Mouse (Mus musculus): ENCODE measurements at regions not wholly inside any gene's neighbourhood (a gene's known extent, or its start where the extent isn't known, plus 50 kb on each side); places are given as distances from the start of the nearest gene placed in this dataset.

- no peak for ATAC-seq (ENCODE audit: low read depth)
- no peak overlapping the region for H3K4me3 ChIP-seq (ENCODE audit: low read length)
- H3K27me3 ChIP-seq (ENCODE audit: control insufficient read depth, insufficient read depth, low read depth, low read length): no peaks in the 10 kb centered on the region
- H3K4me2 ChIP-seq (ENCODE audit: low read depth, low read length): no peak overlapping the region
- no peak overlapping the region for H3K9ac ChIP-seq (ENCODE audit: low read length)
- 15% methylated on average over 7 of the region's 7 CpGs for WGBS
- H3K4me1 ChIP-seq (replicated peaks; ENCODE audit: control insufficient read depth, insufficient read depth, low read length): peaks cover 24% of the 10 kb centered on the region
- H3K9me3 ChIP-seq (ENCODE audit: control insufficient read depth, low read length): no peaks in the 10 kb centered on the region
- no peaks in the 10 kb centered on the region for H3K36me3 ChIP-seq (ENCODE audit: control insufficient read depth, insufficient read depth, low read length)
- H3K27ac ChIP-seq (ENCODE audit: low read length): no peak overlapping the region
Measured at GRCm38 (mm10) chr4:9011129-9011518, 772.3 kb upstream of the Car8 start.

- WGBS: 50% methylated on average over 17 of the region's 17 CpGs
Measured at GRCm38 (mm10) chr4:9010381-9011128, 771.7 kb upstream of the Car8 start.

GRCm38 (mm10) chr4:9009656-9010055 is 770.8 kb upstream of the Car8 start:
- no peak overlapping the region for H3K9ac ChIP-seq (ENCODE audit: low read length)
- 36% methylated on average over 4 of the region's 4 CpGs for WGBS
- no peaks in the 10 kb centered on the region for H3K9me3 ChIP-seq (ENCODE audit: control insufficient read depth, low read length)
- H3K27me3 ChIP-seq (ENCODE audit: control insufficient read depth, insufficient read depth, low read depth, low read length): no peaks in the 10 kb centered on the region; the same call in 1 of the 2 replicates
- H3K4me1 ChIP-seq (replicated peaks; ENCODE audit: control insufficient read depth, insufficient read depth, low read length): peaks cover 13% of the 10 kb centered on the region
- no peaks in the 10 kb centered on the region for H3K36me3 ChIP-seq (ENCODE audit: control insufficient read depth, insufficient read depth, low read length)
- no peak overlapping the region for H3K27ac ChIP-seq (ENCODE audit: low read length)
- ATAC-seq (ENCODE audit: low read depth): no peak
- H3K4me3 ChIP-seq (ENCODE audit: low read length): no peak overlapping the region
- H3K4me2 ChIP-seq (ENCODE audit: low read depth, low read length): no peak overlapping the region

More at GRCm38 (mm10) chr4:9010381-9011128, 771.7 kb upstream of the Car8 start:
- peaks cover 19% of the 10 kb centered on the region for H3K4me1 ChIP-seq (replicated peaks; ENCODE audit: control insufficient read depth, insufficient read depth, low read length)
- H3K27ac ChIP-seq (ENCODE audit: low read length): no peak overlapping the region
- ATAC-seq (ENCODE audit: low read depth): no peak
- no peaks in the 10 kb centered on the region; the same call in 1 of the 2 replicates for H3K27me3 ChIP-seq (ENCODE audit: control insufficient read depth, insufficient read depth, low read depth, low read length)
- H3K4me2 ChIP-seq (ENCODE audit: low read depth, low read length): no peak overlapping the region
- no peak overlapping the region for H3K9ac ChIP-seq (ENCODE audit: low read length)
- H3K9me3 ChIP-seq (ENCODE audit: control insufficient read depth, low read length): no peaks in the 10 kb centered on the region
- no peaks in the 10 kb centered on the region for H3K36me3 ChIP-seq (ENCODE audit: control insufficient read depth, insufficient read depth, low read length)
- H3K4me3 ChIP-seq (ENCODE audit: low read length): no peak overlapping the region

GRCm38 (mm10) chr4:9005938-9006626 is 767.2 kb upstream of the Car8 start:
- H3K27ac ChIP-seq (ENCODE audit: low read length): no peak overlapping the region
- no peaks in the 10 kb centered on the region; the same call in 1 of the 2 replicates for H3K27me3 ChIP-seq (ENCODE audit: control insufficient read depth, insufficient read depth, low read depth, low read length)
- H3K4me2 ChIP-seq (ENCODE audit: low read depth, low read length): no peak overlapping the region
- WGBS: 44% methylated on average over 8 of the region's 8 CpGs
- peaks cover 11% of the 10 kb centered on the region for H3K4me1 ChIP-seq (replicated peaks; ENCODE audit: control insufficient read depth, insufficient read depth, low read length)
- no peak for ATAC-seq (ENCODE audit: low read depth)
- H3K36me3 ChIP-seq (ENCODE audit: control insufficient read depth, insufficient read depth, low read length): no peaks in the 10 kb centered on the region
- no peaks in the 10 kb centered on the region for H3K9me3 ChIP-seq (ENCODE audit: control insufficient read depth, low read length)
- no peak overlapping the region for H3K9ac ChIP-seq (ENCODE audit: low read length)
- H3K4me3 ChIP-seq (ENCODE audit: low read length): no peak overlapping the region

GRCm38 (mm10) chr4:9003891-9004290 is 765.0 kb upstream of the Car8 start:
- Histone ChIP-seq H3K4me2 (ENCODE audit: low read depth, low read length) (no peak overlapping the region), H3K36me3 (ENCODE audit: control insufficient read depth, insufficient read depth, low read length) (no peaks in the 10 kb centered on the region), H3K27me3 (ENCODE audit: control insufficient read depth, insufficient read depth, low read depth, low read length) (no peaks in the 10 kb centered on the region; the same call in 1 of the 2 replicates), H3K4me3 (ENCODE audit: low read length) (no peak overlapping the region), H3K9me3 (ENCODE audit: control insufficient read depth, low read length) (no peaks in the 10 kb centered on the region), H3K27ac (ENCODE audit: low read length) (no peak overlapping the region), H3K9ac (ENCODE audit: low read length) (no peak overlapping the region), H3K4me1 (replicated peaks; ENCODE audit: control insufficient read depth, insufficient read depth, low read length) (no peaks in the 10 kb centered on the region)
- WGBS: 72% methylated on average over 1 of the region's 1 CpGs
- ATAC-seq (ENCODE audit: low read depth): no peak

GRCm38 (mm10) chr4:9002380-9002779 is 763.5 kb upstream of the Car8 start:
- H3K4me3 ChIP-seq (ENCODE audit: low read length): no peak overlapping the region
- H3K36me3 ChIP-seq (ENCODE audit: control insufficient read depth, insufficient read depth, low read length): no peaks in the 10 kb centered on the region
- no peak overlapping the region for H3K4me2 ChIP-seq (ENCODE audit: low read depth, low read length)
- ATAC-seq (ENCODE audit: low read depth): no peak
- H3K9me3 ChIP-seq (ENCODE audit: control insufficient read depth, low read length): no peaks in the 10 kb centered on the region
- H3K27ac ChIP-seq (ENCODE audit: low read length): no peak overlapping the region
- no peak overlapping the region for H3K9ac ChIP-seq (ENCODE audit: low read length)
- H3K4me1 ChIP-seq (replicated peaks; ENCODE audit: control insufficient read depth, insufficient read depth, low read length): no peaks in the 10 kb centered on the region
- H3K27me3 ChIP-seq (ENCODE audit: control insufficient read depth, insufficient read depth, low read depth, low read length): no peaks in the 10 kb centered on the region; the same call in 1 of the 2 replicates
- WGBS: 79% methylated on average over 6 of the region's 6 CpGs

- no peak for ATAC-seq (ENCODE audit: low read depth)
- Histone ChIP-seq H3K4me2 (ENCODE audit: low read depth, low read length) (no peak overlapping the region), H3K4me3 (ENCODE audit: low read length) (no peak overlapping the region), H3K36me3 (ENCODE audit: control insufficient read depth, insufficient read depth, low read length) (no peaks in the 10 kb centered on the region), H3K27me3 (ENCODE audit: control insufficient read depth, insufficient read depth, low read depth, low read length) (no peaks in the 10 kb centered on the region), H3K9ac (ENCODE audit: low read length) (no peak overlapping the region), H3K27ac (ENCODE audit: low read length) (no peak overlapping the region), H3K4me1 (replicated peaks; ENCODE audit: control insufficient read depth, insufficient read depth, low read length) (no peaks in the 10 kb centered on the region), H3K9me3 (ENCODE audit: control insufficient read depth, low read length) (no peaks in the 10 kb centered on the region)
- WGBS: 67% methylated on average over 4 of the region's 4 CpGs
Measured at GRCm38 (mm10) chr4:8998606-8999005, 759.8 kb upstream of the Car8 start.

GRCm38 (mm10) chr4:8992171-8992570 is 753.3 kb upstream of the Car8 start:
- no peaks in the 10 kb centered on the region for H3K9me3 ChIP-seq (ENCODE audit: control insufficient read depth, low read length)
- 63% methylated on average over 1 of the region's 1 CpGs for WGBS
- no peak overlapping the region for H3K9ac ChIP-seq (ENCODE audit: low read length)
- H3K4me1 ChIP-seq (replicated peaks; ENCODE audit: control insufficient read depth, insufficient read depth, low read length): no peaks in the 10 kb centered on the region; the same call in 1 of the 2 replicates
- H3K4me3 ChIP-seq (ENCODE audit: low read length): no peak overlapping the region
- ATAC-seq (ENCODE audit: low read depth): no peak
- no peaks in the 10 kb centered on the region for H3K36me3 ChIP-seq (ENCODE audit: control insufficient read depth, insufficient read depth, low read length)
- H3K4me2 ChIP-seq (ENCODE audit: low read depth, low read length): no peak overlapping the region
- no peaks in the 10 kb centered on the region for H3K27me3 ChIP-seq (ENCODE audit: control insufficient read depth, insufficient read depth, low read depth, low read length)
- H3K27ac ChIP-seq (ENCODE audit: low read length): no peak overlapping the region

GRCm38 (mm10) chr4:8990551-8990950 is 751.7 kb upstream of the Car8 start:
- 78% methylated on average over 5 of the region's 5 CpGs for WGBS
- H3K9ac ChIP-seq (ENCODE audit: low read length): no peak overlapping the region
- no peaks in the 10 kb centered on the region for H3K9me3 ChIP-seq (ENCODE audit: control insufficient read depth, low read length)
- H3K4me3 ChIP-seq (ENCODE audit: low read length): no peak overlapping the region
- H3K27ac ChIP-seq (ENCODE audit: low read length): no peak overlapping the region
- H3K27me3 ChIP-seq (ENCODE audit: control insufficient read depth, insufficient read depth, low read depth, low read length): no peaks in the 10 kb centered on the region
- no peak overlapping the region for H3K4me2 ChIP-seq (ENCODE audit: low read depth, low read length)
- peaks cover 3% of the 10 kb centered on the region; the same call in 1 of the 2 replicates for H3K4me1 ChIP-seq (replicated peaks; ENCODE audit: control insufficient read depth, insufficient read depth, low read length)
- ATAC-seq (ENCODE audit: low read depth): no peak
- no peaks in the 10 kb centered on the region for H3K36me3 ChIP-seq (ENCODE audit: control insufficient read depth, insufficient read depth, low read length)
